Mouse (Mus musculus): ENCODE measurements around the gene Esr2. TPM values are rescaled to one million over a fixed set of nuclear protein-coding genes. Genes with fewer than 3 reads are reported as not detected.
"Not testable (repeated sequence)": the region's sequence is repeated elsewhere in the genome, so short reads cannot be mapped to it uniquely, and the experiment has no call there.

The Esr2 gene
- polyA plus RNA-seq, 1 experiment from 2014 or later, result 0.02 TPM

GRCm38 (mm10) chr12:76136701-76137100 lies 40.4 kb downstream of the Esr2 start:
- H3K27ac ChIP-seq (replicated peaks), result no peak overlapping the region
- H3K4me1 ChIP-seq (replicated peaks), result no peaks in the 10 kb centered on the region
- no peaks in the 10 kb centered on the region for H3K9me3 ChIP-seq (replicated peaks)
- no peak for ATAC-seq (ENCODE audit: insufficient read depth)
- no peak overlapping the region for H3K9ac ChIP-seq
- WGBS (ENCODE audit: insufficient replicate concordance), result 42% methylated on average over 6 of the region's 6 CpGs
- no peak overlapping the region for H3K4me3 ChIP-seq (replicated peaks)
- no peaks in the 10 kb centered on the region for H3K36me3 ChIP-seq (replicated peaks)
- H3K27me3 ChIP-seq, result no peaks in the 10 kb centered on the region
- H3K4me2 ChIP-seq, result no peak overlapping the region

- H3K9me3 ChIP-seq (replicated peaks), result not testable (repeated sequence)
Measured at GRCm38 (mm10) chr12:76133081-76133480, 44.0 kb downstream of the Esr2 start.

GRCm38 (mm10) chr12:76132591-76132990 lies 44.5 kb downstream of the Esr2 start:
- Histone ChIP-seq H3K9ac (no peak overlapping the region), H3K4me1 (replicated peaks) (no peaks in the 10 kb centered on the region), H3K4me3 (replicated peaks) (no peak overlapping the region), H3K27ac (replicated peaks) (no peak overlapping the region), H3K36me3 (replicated peaks) (no peaks in the 10 kb centered on the region), H3K4me2 (no peak overlapping the region), H3K9me3 (replicated peaks) (no peaks in the 10 kb centered on the region), H3K27me3 (no peaks in the 10 kb centered on the region)
- 57% methylated on average over 4 of the region's 4 CpGs for WGBS (ENCODE audit: insufficient replicate concordance)
- ATAC-seq (ENCODE audit: insufficient read depth), result no peak

More at GRCm38 (mm10) chr12:76133081-76133480, 44.0 kb downstream of the Esr2 start:
- ATAC-seq (ENCODE audit: insufficient read depth); H3K4me1 ChIP-seq (replicated peaks); H3K27me3 ChIP-seq; H3K4me2 ChIP-seq; H3K36me3 ChIP-seq (replicated peaks); H3K9ac ChIP-seq; H3K27ac ChIP-seq (replicated peaks); H3K4me3 ChIP-seq (replicated peaks): not testable (repeated sequence)
- WGBS (ENCODE audit: insufficient replicate concordance), result 66% methylated on average over 9 of the region's 9 CpGs

- H3K4me2 ChIP-seq, result no peak overlapping the region
- no peak overlapping the region for H3K9ac ChIP-seq
- no peak overlapping the region for H3K4me3 ChIP-seq (replicated peaks)
- WGBS (ENCODE audit: insufficient replicate concordance), result 70% methylated on average over 6 of the region's 6 CpGs
- H3K27me3 ChIP-seq, result no peaks in the 10 kb centered on the region
- H3K27ac ChIP-seq (replicated peaks), result no peak overlapping the region
- no peaks in the 10 kb centered on the region for H3K9me3 ChIP-seq (replicated peaks)
- no peak for ATAC-seq (ENCODE audit: insufficient read depth)
- no peaks in the 10 kb centered on the region for H3K4me1 ChIP-seq (replicated peaks)
- no peaks in the 10 kb centered on the region for H3K36me3 ChIP-seq (replicated peaks)
Measured at GRCm38 (mm10) chr12:76130891-76131290, 46.2 kb downstream of the Esr2 start.

- ATAC-seq (ENCODE audit: insufficient read depth), result no peak
- no peak overlapping the region for H3K4me2 ChIP-seq
- WGBS (ENCODE audit: insufficient replicate concordance), result 16% methylated on average over 4 of the region's 4 CpGs
- H3K9ac ChIP-seq, result no peak overlapping the region
- H3K9me3 ChIP-seq (replicated peaks), result no peaks in the 10 kb centered on the region
- no peaks in the 10 kb centered on the region for H3K4me1 ChIP-seq (replicated peaks)
- H3K36me3 ChIP-seq (replicated peaks), result no peaks in the 10 kb centered on the region
- H3K27me3 ChIP-seq, result no peaks in the 10 kb centered on the region
- H3K27ac ChIP-seq (replicated peaks), result no peak overlapping the region
- H3K4me3 ChIP-seq (replicated peaks), result no peak overlapping the region
Measured at GRCm38 (mm10) chr12:76130281-76130680, 46.8 kb downstream of the Esr2 start.

GRCm38 (mm10) chr12:76128831-76129230 lies 48.2 kb downstream of the Esr2 start:
- Histone ChIP-seq H3K9me3 (replicated peaks) (no peaks in the 10 kb centered on the region), H3K27ac (replicated peaks) (no peak overlapping the region), H3K9ac (no peak overlapping the region), H3K36me3 (replicated peaks) (no peaks in the 10 kb centered on the region), H3K4me2 (no peak overlapping the region), H3K4me3 (replicated peaks) (no peak overlapping the region), H3K27me3 (no peaks in the 10 kb centered on the region), H3K4me1 (replicated peaks) (no peaks in the 10 kb centered on the region)
- ATAC-seq (ENCODE audit: insufficient read depth), result no peak
- WGBS (ENCODE audit: insufficient replicate concordance), result 71% methylated on average over 10 of the region's 10 CpGs

- ATAC-seq (ENCODE audit: insufficient read depth), result no peak
- no peaks in the 10 kb centered on the region for H3K4me1 ChIP-seq (replicated peaks)
Measured at GRCm38 (mm10) chr12:76128306-76128705, 48.8 kb downstream of the Esr2 start.

GRCm38 (mm10) chr12:76123223-76123622 lies 53.8 kb downstream of the Esr2 start:
- Histone ChIP-seq H3K9ac (no peak overlapping the region), H3K27me3 (no peaks in the 10 kb centered on the region), H3K36me3 (replicated peaks) (no peaks in the 10 kb centered on the region), H3K4me1 (replicated peaks) (no peaks in the 10 kb centered on the region), H3K4me3 (replicated peaks) (no peak overlapping the region), H3K9me3 (replicated peaks) (no peaks in the 10 kb centered on the region), H3K4me2 (no peak overlapping the region), H3K27ac (replicated peaks) (no peak overlapping the region)
- ATAC-seq (ENCODE audit: insufficient read depth), result no peak
- WGBS (ENCODE audit: insufficient replicate concordance), result 58% methylated on average over 6 of the region's 6 CpGs

More at GRCm38 (mm10) chr12:76128306-76128705, 48.8 kb downstream of the Esr2 start:
- WGBS (ENCODE audit: insufficient replicate concordance), result 51% methylated on average over 3 of the region's 3 CpGs
- Histone ChIP-seq H3K4me2 (no peak overlapping the region), H3K9ac (no peak overlapping the region), H3K27me3 (no peaks in the 10 kb centered on the region), H3K9me3 (replicated peaks) (no peaks in the 10 kb centered on the region), H3K4me3 (replicated peaks) (no peak overlapping the region), H3K27ac (replicated peaks) (no peak overlapping the region), H3K36me3 (replicated peaks) (no peaks in the 10 kb centered on the region)

- Histone ChIP-seq H3K27me3 (no peaks in the 10 kb centered on the region), H3K36me3 (replicated peaks) (no peaks in the 10 kb centered on the region), H3K27ac (replicated peaks) (no peak overlapping the region), H3K9ac (no peak overlapping the region), H3K4me1 (replicated peaks) (no peaks in the 10 kb centered on the region), H3K9me3 (replicated peaks) (no peaks in the 10 kb centered on the region), H3K4me3 (replicated peaks) (no peak overlapping the region), H3K4me2 (no peak overlapping the region)
- 49% methylated on average over 4 of the region's 4 CpGs for WGBS (ENCODE audit: insufficient replicate concordance)
- ATAC-seq (ENCODE audit: insufficient read depth), result no peak
Measured at GRCm38 (mm10) chr12:76117632-76118153, 59.4 kb downstream of the Esr2 start.

- no peak for ATAC-seq (ENCODE audit: insufficient read depth)
- Histone ChIP-seq H3K9me3 (replicated peaks) (no peaks in the 10 kb centered on the region), H3K36me3 (replicated peaks) (no peaks in the 10 kb centered on the region), H3K4me1 (replicated peaks) (no peaks in the 10 kb centered on the region), H3K27me3 (no peaks in the 10 kb centered on the region), H3K4me2 (no peak overlapping the region), H3K27ac (replicated peaks) (no peak overlapping the region), H3K9ac (no peak overlapping the region), H3K4me3 (replicated peaks) (no peak overlapping the region)
- 49% methylated on average over 4 of the region's 4 CpGs for WGBS (ENCODE audit: insufficient replicate concordance)
Measured at GRCm38 (mm10) chr12:76116577-76116976, 60.5 kb downstream of the Esr2 start.

- no peak for ATAC-seq (ENCODE audit: insufficient read depth)
- H3K4me3 ChIP-seq (replicated peaks), result no peak overlapping the region
- H3K27me3 ChIP-seq, result no peaks in the 10 kb centered on the region
- H3K9ac ChIP-seq, result no peak overlapping the region
- no peak overlapping the region for H3K27ac ChIP-seq (replicated peaks)
- 64% methylated on average over 3 of the region's 3 CpGs for WGBS (ENCODE audit: insufficient replicate concordance)
- H3K9me3 ChIP-seq (replicated peaks), result no peaks in the 10 kb centered on the region
- H3K4me2 ChIP-seq, result no peak overlapping the region
- no peaks in the 10 kb centered on the region for H3K36me3 ChIP-seq (replicated peaks)
- no peaks in the 10 kb centered on the region for H3K4me1 ChIP-seq (replicated peaks)
Measured at GRCm38 (mm10) chr12:76111046-76111445, 66.0 kb downstream of the Esr2 start.
